Mouse (Mus musculus) intestine, embryonic 16.5 days (tissue): ENCODE measurements around the gene Zfp605. TPM values are rescaled to one million over a fixed set of nuclear protein-coding genes. Genes with fewer than 3 reads are reported as not detected.
"Not testable (repeated sequence)": the region's sequence is repeated elsewhere in the genome, so short reads cannot be mapped to it uniquely, and the experiment has no call there.

ENCODE experiments used
- ATAC-seq: fragments of 200-750 bp; cut with Nextera tagmentation; 2 replicates; pipeline ENCODE4 v1.8.0; 2017; ENCODE audit warnings: moderate TSS enrichment, moderate library complexity
- H3K27ac ChIP-seq: fragments of 300-500 bp; sonication (generic); 2 replicates; pipeline ENCODE4 v1.5.1; 2014; ENCODE audit warnings: mild to moderate bottlenecking, low read length
- H3K27me3 ChIP-seq: fragments of 300-500 bp; sonication (generic); replicated peaks from 2 replicates; pipeline ENCODE4 v1.6.1; 2014; ENCODE audit warnings: low read length, control low read depth, mixed read lengths; ENCODE audit not compliant: control insufficient read depth, insufficient read depth
- H3K36me3 ChIP-seq: fragments of 300-500 bp; sonication (generic); 2 replicates; pipeline ENCODE4 v1.6.1; 2014; ENCODE audit warnings: low read length, control low read depth; ENCODE audit not compliant: control insufficient read depth, insufficient read depth
- H3K4me1 ChIP-seq: fragments of 300-500 bp; sonication (generic); 2 replicates; pipeline ENCODE4 v1.6.1; 2014; ENCODE audit warnings: low read length, control low read depth, mixed read lengths; ENCODE audit not compliant: control insufficient read depth, insufficient read depth
- H3K4me2 ChIP-seq: fragments of 300-500 bp; sonication (generic); 2 replicates; pipeline ENCODE4 v1.6.1; 2014; ENCODE audit warnings: low read depth, low read length, control low read depth
- H3K4me3 ChIP-seq: fragments of 300-500 bp; sonication (generic); 2 replicates; pipeline ENCODE4 v1.5.1; 2014; ENCODE audit warnings: mild to moderate bottlenecking, low read length
- H3K9ac ChIP-seq: fragments of 300-500 bp; sonication (generic); 2 replicates; pipeline ENCODE4 v1.6.1; 2014; ENCODE audit warnings: low read depth, low read length
- H3K9me3 ChIP-seq: fragments of 300-500 bp; sonication (generic); 2 replicates; pipeline ENCODE4 v1.6.1; 2016; ENCODE audit warnings: low read length, control low read depth; ENCODE audit not compliant: control insufficient read depth
- WGBS: fragments of 180-500 bp; shearing (Covaris S2); extraction: QIAGEN DNeasy Blood & Tissue Kit; methylation state at CpG from one replicate; pipeline ENCODE4 v1.1.7; 2014; 5-methylcytosine and 5-hydroxymethylcytosine counted together
- polyA plus RNA-seq: library from polyadenylated mRNA; unstranded; fragments of >200 nt; fragmentation: Nextera tagmentation; extraction: Ambion mirVana; gene quantifications from 2 replicates; pipeline ENCODE4 v1.2.1, GENCODE M21; 2015

The Zfp605 gene
- polyA plus RNA-seq, 1 experiment from 2014 or later = 2.7 TPM

- H3K4me2 ChIP-seq = peak overlapping the region; percentile 87
- peak overlapping the region; percentile 88 for H3K4me3 ChIP-seq
- WGBS = 91% methylated on average over 26 of the region's 26 CpGs
- 0 out of 2 replicates have a peak overlapping the region, but pooled peaks have one; percentile 99 for H3K27ac ChIP-seq
- H3K4me1 ChIP-seq = peaks cover 16% of the 10 kb centered on the region
- H3K27me3 ChIP-seq = no peaks in the 10 kb centered on the region
- no peaks in the 10 kb centered on the region for H3K9me3 ChIP-seq
- peaks cover 35% of the 10 kb centered on the region for H3K36me3 ChIP-seq
- H3K9ac ChIP-seq = peak overlapping the region; percentile 96; the same call in 1 of the 2 replicates
- ATAC-seq = no peak
Observed at GRCm38 (mm10) chr5:110106140-110106871, 3.6 kb upstream of the Zfp605 start.

DNA sequence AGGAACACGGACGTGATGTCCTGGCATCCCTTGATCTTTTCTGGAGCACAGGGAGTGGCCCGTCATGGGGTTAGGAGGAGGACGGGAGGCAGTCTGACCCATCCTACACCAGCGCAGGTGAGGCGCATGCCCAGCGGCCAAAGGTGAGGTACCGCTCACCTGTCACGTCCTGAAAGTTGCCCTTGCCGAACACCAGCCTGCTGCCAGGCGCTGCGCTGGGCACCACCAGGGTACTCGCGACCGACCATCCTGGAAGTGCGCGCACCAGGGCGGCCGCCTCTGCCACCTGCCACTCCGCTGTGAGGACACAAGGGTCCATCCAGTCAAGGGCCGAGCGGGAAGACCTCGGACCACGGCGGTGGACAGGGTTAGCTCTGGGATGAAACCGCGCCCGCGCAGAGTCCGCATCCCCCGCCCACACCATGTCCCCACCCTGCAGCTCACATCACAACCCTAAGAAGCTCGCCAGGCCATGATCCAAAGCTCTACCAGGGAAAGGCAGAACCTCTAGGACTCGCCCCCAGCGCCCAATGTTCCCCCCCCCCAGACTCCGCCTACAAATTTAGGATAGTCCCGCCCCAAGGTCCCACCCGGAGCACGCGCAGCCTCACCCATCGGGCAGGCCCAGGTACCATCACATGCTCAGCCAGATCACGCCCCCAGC lies 2.9 kb upstream of the Zfp605 start:
- peak; percentile 57 for ATAC-seq
- peak overlapping the region; percentile 96 for H3K9ac ChIP-seq
- H3K27ac ChIP-seq = peak overlapping the region; percentile 99
- 11% methylated on average over 41 of the region's 41 CpGs for WGBS
- peak overlapping the region; percentile 87 for H3K4me2 ChIP-seq
- H3K9me3 ChIP-seq = no peaks in the 10 kb centered on the region
- peak overlapping the region; percentile 88 for H3K4me3 ChIP-seq
- H3K36me3 ChIP-seq = peaks cover 35% of the 10 kb centered on the region
- peaks cover 8% of the 10 kb centered on the region; the same call in 1 of the 2 replicates for H3K4me1 ChIP-seq
- no peaks in the 10 kb centered on the region for H3K27me3 ChIP-seq

GRCm38 (mm10) chr5:110107581-110108304 lies 2.1 kb upstream of the Zfp605 start, which contains the start of gene Gtpbp6:
TSS of gene Gtpbp6 (minus strand) at chr5:110108197.
- Histone ChIP-seq H3K36me3 (peaks cover 37% of the 10 kb centered on the region), H3K4me3 (peak within 1 kb of the TSS; percentile 88), H3K4me2 (peak within 1 kb of the TSS; percentile 87), H3K9me3 (no peaks in the 10 kb centered on the region), H3K9ac (peak within 1 kb of the TSS; percentile 96), H3K27me3 (no peaks in the 10 kb centered on the region), H3K27ac (peak within 1 kb of the TSS; percentile 99), H3K4me1 (peaks cover 6% of the 10 kb centered on the region; the same call in 1 of the 2 replicates)
- under 1% methylated on average over 71 of the region's 71 CpGs for WGBS
- peak; percentile 92 for ATAC-seq

- Histone ChIP-seq H3K27me3 (no peaks in the 10 kb centered on the region), H3K36me3 (peaks cover 33% of the 10 kb centered on the region), H3K4me3 (peak overlapping the region; percentile 88; the same call in 1 of the 2 replicates), H3K9me3 (no peaks in the 10 kb centered on the region), H3K9ac (peak overlapping the region; percentile 96; the same call in 1 of the 2 replicates), H3K4me2 (peak overlapping the region; percentile 87), H3K27ac (peak overlapping the region; percentile 99), H3K4me1 (peaks cover 6% of the 10 kb centered on the region; the same call in 1 of the 2 replicates)
- ATAC-seq = no peak
- 0% methylated on average over 7 of the region's 7 CpGs for WGBS
Observed at GRCm38 (mm10) chr5:110108305-110108628, 1.6 kb upstream of the Zfp605 start.

DNA sequence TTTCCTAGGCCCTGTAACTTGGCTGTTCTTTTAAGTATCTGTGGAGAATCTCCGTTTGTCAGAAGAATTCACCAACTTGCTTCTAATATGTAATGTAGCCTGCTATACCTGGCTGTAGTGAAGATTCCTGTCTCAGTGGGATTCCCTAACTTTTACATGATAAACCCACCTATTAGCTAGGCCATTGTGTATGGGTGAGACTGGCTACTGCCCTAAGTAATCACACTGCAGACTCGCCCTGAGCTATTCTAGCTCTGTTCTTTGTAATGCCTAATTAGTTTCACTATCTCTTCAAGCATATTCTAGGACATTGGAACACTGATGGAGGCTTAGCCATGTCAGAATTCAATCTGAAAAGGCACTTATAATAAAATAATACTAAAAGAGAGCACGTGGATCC lies 12.5 kb downstream of the Zfp605 start:
- 84% methylated on average over 3 of the region's 3 CpGs for WGBS
- H3K9me3 ChIP-seq = not testable (repeated sequence)

GRCm38 (mm10) chr5:110135293-110136086 lies 25.6 kb downstream of the Zfp605 start, which contains the start of gene Chfr:
TSS of gene Chfr (plus strand) at chr5:110135842.
- ATAC-seq = peak; percentile 100
- Histone ChIP-seq H3K9ac (peak within 1 kb of the TSS; percentile 81), H3K4me2 (peak within 1 kb of the TSS; percentile 85), H3K4me3 (peak within 1 kb of the TSS; percentile 84), H3K27me3 (no peaks in the 10 kb centered on the region), H3K9me3 (peaks cover 5% of the 10 kb centered on the region; the same call in 1 of the 2 replicates), H3K27ac (peak within 1 kb of the TSS; percentile 49), H3K36me3 (no peaks in the 10 kb centered on the region), H3K4me1 (no peaks in the 10 kb centered on the region)
- 2% methylated on average over 46 of the region's 46 CpGs for whole genome bisulfite sequencing

More for the DNA sequence above, 12.5 kb downstream of the Zfp605 start:
- H3K9ac ChIP-seq, H3K4me2 ChIP-seq, H3K4me3 ChIP-seq, H3K36me3 ChIP-seq, H3K27me3 ChIP-seq, H3K4me1 ChIP-seq, H3K27ac ChIP-seq, ATAC-seq: not testable (repeated sequence)

GRCm38 (mm10) chr5:110136087-110136464 lies 26.2 kb downstream of the Zfp605 start:
- 6% methylated on average over 18 of the region's 18 CpGs for WGBS
- no peaks in the 10 kb centered on the region for H3K27me3 ChIP-seq
- peak; percentile 39 for ATAC-seq

DNA sequence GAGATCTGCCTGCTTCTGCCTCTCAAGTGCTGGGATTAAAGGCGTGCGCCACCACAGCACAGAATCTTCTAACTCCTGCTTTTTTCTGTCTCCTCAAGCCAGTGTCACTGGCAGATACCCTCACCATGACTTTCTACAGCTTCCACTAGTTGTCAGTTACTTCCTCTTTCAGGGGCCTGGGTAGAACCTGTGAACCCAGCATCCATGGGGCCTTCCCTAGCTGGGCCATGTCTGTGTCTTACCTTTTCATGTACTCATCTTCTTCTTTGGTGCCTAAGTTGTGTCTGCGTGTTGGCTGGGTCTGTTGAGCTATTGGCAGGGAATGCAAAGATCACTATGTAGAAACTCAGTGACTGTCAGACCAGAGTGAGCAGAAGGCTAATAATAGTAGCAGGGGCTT lies 27.9 kb downstream of the Zfp605 start:
- Histone ChIP-seq H3K27me3 (no peaks in the 10 kb centered on the region), H3K27ac (no peak overlapping the region), H3K9ac (no peak overlapping the region), H3K9me3 (no peaks in the 10 kb centered on the region), H3K4me1 (no peaks in the 10 kb centered on the region), H3K4me3 (no peak overlapping the region), H3K36me3 (no peaks in the 10 kb centered on the region), H3K4me2 (no peak overlapping the region)
- 96% methylated on average over 3 of the region's 3 CpGs for WGBS
- no peak for ATAC-seq

More at GRCm38 (mm10) chr5:110136087-110136464, 26.2 kb downstream of the Zfp605 start:
- peak overlapping the region; percentile 81 for H3K9ac ChIP-seq
- H3K4me3 ChIP-seq = peak overlapping the region; percentile 84
- H3K4me2 ChIP-seq = peak overlapping the region; percentile 85
- peak overlapping the region; percentile 19; the same call in 1 of the 2 replicates for H3K27ac ChIP-seq
- H3K9me3 ChIP-seq = no peaks in the 10 kb centered on the region
- no peaks in the 10 kb centered on the region for H3K4me1 ChIP-seq
- no peaks in the 10 kb centered on the region for H3K36me3 ChIP-seq
